Mouse (Mus musculus): Measurements from ENCODE around the gene Nxnl2. TPM values are rescaled to one million over a fixed set of nuclear protein-coding genes. Genes with fewer than 3 reads are reported as not detected.

The Nxnl2 gene
- polyA plus RNA-seq, 1 experiment from 2014 or later = 4.4 TPM

- Histone ChIP-seq H3K9me3 (ENCODE audit: control insufficient read depth, low read length) (no peaks in the 10 kb centered on the region), H3K27ac (replicated peaks; ENCODE audit: low read depth, low read length) (no peak overlapping the region), H3K36me3 (ENCODE audit: control insufficient read depth, insufficient read depth, low read length) (peaks cover 8% of the 10 kb centered on the region), H3K4me3 (ENCODE audit: low read depth, low read length) (no peak overlapping the region), H3K4me1 (ENCODE audit: control insufficient read depth, insufficient read depth, low read length) (peaks cover 9% of the 10 kb centered on the region), H3K9ac (ENCODE audit: low read length) (no peak overlapping the region), H3K27me3 (ENCODE audit: control insufficient read depth, insufficient read depth, low read length) (no peaks in the 10 kb centered on the region), H3K4me2 (ENCODE audit: low read depth, severe bottlenecking) (no peak overlapping the region)
- 63% methylated on average over 2 of the region's 2 CpGs for WGBS
- DNase-seq (ENCODE audit: low spot score) (no peak), ATAC-seq (ENCODE audit: insufficient number of reproducible peaks, low FRiP score, low TSS enrichment, low read depth) (no peak; the same call in 1 of the 2 replicates)
Measured at GRCm38 (mm10) chr13:51136996-51137701, 33.7 kb upstream of the Nxnl2 start.

DNA sequence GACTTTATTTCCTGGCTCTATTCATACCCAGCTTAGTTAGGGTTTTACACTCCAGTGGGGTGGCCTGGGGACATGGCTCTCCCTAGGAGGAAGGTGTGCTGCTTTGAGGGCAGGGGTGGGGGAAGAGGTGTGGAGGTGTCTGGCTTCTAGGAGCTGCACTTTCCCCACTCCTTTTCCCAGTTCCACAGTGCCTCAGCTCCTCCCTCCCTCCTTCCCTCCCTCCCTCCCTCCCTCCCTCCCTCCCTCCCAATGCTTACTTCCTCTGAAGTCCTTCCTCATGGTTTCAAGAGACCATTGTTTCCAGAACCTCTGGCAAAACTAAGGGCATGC is 33.2 kb upstream of the Nxnl2 start:
- H3K27me3 ChIP-seq (ENCODE audit: control insufficient read depth, insufficient read depth, low read length) = no peaks in the 10 kb centered on the region
- H3K4me3 ChIP-seq (ENCODE audit: low read depth, low read length) = no peak overlapping the region
- peak; percentile 37 for DNase-seq (ENCODE audit: low spot score)
- H3K9me3 ChIP-seq (ENCODE audit: control insufficient read depth, low read length) = no peaks in the 10 kb centered on the region
- no peak overlapping the region for H3K27ac ChIP-seq (replicated peaks; ENCODE audit: low read depth, low read length)
- H3K4me1 ChIP-seq (ENCODE audit: control insufficient read depth, insufficient read depth, low read length) = peaks cover 9% of the 10 kb centered on the region
- no peak; the same call in 1 of the 2 replicates for ATAC-seq (ENCODE audit: insufficient number of reproducible peaks, low FRiP score, low TSS enrichment, low read depth)
- H3K36me3 ChIP-seq (ENCODE audit: control insufficient read depth, insufficient read depth, low read length) = peaks cover 8% of the 10 kb centered on the region
- no peak overlapping the region for H3K9ac ChIP-seq (ENCODE audit: low read length)
- H3K4me2 ChIP-seq (ENCODE audit: low read depth, severe bottlenecking) = no peak overlapping the region

GRCm38 (mm10) chr13:51147106-51147505 is 23.7 kb upstream of the Nxnl2 start:
- Histone ChIP-seq H3K27me3 (ENCODE audit: control insufficient read depth, insufficient read depth, low read length) (no peaks in the 10 kb centered on the region), H3K9me3 (ENCODE audit: control insufficient read depth, low read length) (no peaks in the 10 kb centered on the region), H3K4me1 (ENCODE audit: control insufficient read depth, insufficient read depth, low read length) (no peaks in the 10 kb centered on the region), H3K9ac (ENCODE audit: low read length) (no peak overlapping the region), H3K27ac (replicated peaks; ENCODE audit: low read depth, low read length) (no peak overlapping the region), H3K4me3 (ENCODE audit: low read depth, low read length) (no peak overlapping the region), H3K36me3 (ENCODE audit: control insufficient read depth, insufficient read depth, low read length) (peaks cover 6% of the 10 kb centered on the region; the same call in 1 of the 2 replicates), H3K4me2 (ENCODE audit: low read depth, severe bottlenecking) (no peak overlapping the region)
- ATAC-seq (ENCODE audit: insufficient number of reproducible peaks, low FRiP score, low TSS enrichment, low read depth) (no peak), DNase-seq (ENCODE audit: low spot score) (no peak)
- 85% methylated on average over 1 of the region's 1 CpGs for WGBS

DNA sequence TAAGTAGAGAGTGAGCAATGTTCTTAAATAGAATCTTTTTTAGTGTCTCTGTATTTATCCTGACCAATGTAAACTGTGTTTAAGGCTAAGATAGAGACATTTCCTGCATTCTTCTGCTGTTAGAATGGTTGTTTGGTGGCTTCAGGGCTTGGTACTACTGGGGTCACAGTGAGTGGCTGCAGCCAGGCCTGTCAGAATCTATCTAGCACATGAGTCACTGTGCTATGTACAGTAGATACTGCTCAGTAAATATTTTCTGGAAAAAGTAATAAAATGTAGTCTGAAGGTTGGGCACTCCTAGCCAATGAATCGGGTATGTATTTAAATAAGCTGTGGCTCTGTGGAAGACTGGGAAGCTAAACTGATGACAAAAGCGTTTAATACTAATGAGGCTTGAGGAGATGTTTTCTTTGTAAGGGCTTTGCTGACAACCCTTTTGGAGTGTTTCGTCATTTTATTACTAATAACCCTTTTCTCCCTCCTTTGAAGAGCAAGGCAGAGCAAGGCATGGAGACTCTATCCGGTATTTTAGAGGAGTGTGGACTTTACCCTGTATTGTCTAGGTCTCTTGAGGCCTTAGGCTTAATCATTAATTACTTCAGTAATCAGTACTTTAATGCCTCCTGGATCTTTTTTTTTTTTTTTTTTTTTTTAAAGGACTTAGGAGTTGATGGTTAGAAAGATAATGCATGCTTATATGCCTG is 17.7 kb upstream of the Nxnl2 start:
- 95% methylated on average over 4 of the region's 4 CpGs for WGBS
- Histone ChIP-seq H3K27me3 (ENCODE audit: control insufficient read depth, insufficient read depth, low read length) (no peaks in the 10 kb centered on the region), H3K27ac (replicated peaks; ENCODE audit: low read depth, low read length) (no peak overlapping the region), H3K4me1 (ENCODE audit: control insufficient read depth, insufficient read depth, low read length) (no peaks in the 10 kb centered on the region), H3K9me3 (ENCODE audit: control insufficient read depth, low read length) (no peaks in the 10 kb centered on the region), H3K4me2 (ENCODE audit: low read depth, severe bottlenecking) (no peak overlapping the region), H3K9ac (ENCODE audit: low read length) (no peak overlapping the region), H3K4me3 (ENCODE audit: low read depth, low read length) (no peak overlapping the region), H3K36me3 (ENCODE audit: control insufficient read depth, insufficient read depth, low read length) (peaks cover 7% of the 10 kb centered on the region; the same call in 1 of the 2 replicates)
- DNase-seq (ENCODE audit: low spot score) (no peak), ATAC-seq (ENCODE audit: insufficient number of reproducible peaks, low FRiP score, low TSS enrichment, low read depth) (no peak)

DNA sequence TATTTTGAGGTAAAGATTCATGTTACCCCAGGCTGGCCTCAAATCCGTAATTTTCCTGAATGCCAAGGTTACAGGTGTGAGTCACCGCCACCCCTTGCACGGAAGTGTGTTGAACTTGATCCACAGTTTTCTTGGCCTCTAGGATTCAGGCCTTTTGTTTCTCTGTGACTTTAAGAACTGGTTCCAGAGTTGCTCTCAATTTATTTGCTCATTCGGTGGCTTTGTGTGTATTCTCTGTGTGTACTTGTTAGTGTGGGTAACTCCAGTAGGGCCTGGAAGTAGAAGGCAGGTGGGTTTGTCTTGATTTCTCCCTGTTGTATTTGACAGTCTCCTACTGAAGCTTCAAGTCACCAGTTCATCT is 17.2 kb upstream of the Nxnl2 start:
- H3K27ac ChIP-seq (replicated peaks; ENCODE audit: low read depth, low read length) = no peak overlapping the region
- H3K27me3 ChIP-seq (ENCODE audit: control insufficient read depth, insufficient read depth, low read length) = no peaks in the 10 kb centered on the region
- no peaks in the 10 kb centered on the region for H3K4me1 ChIP-seq (ENCODE audit: control insufficient read depth, insufficient read depth, low read length)
- H3K36me3 ChIP-seq (ENCODE audit: control insufficient read depth, insufficient read depth, low read length) = peaks cover 7% of the 10 kb centered on the region; the same call in 1 of the 2 replicates
- ATAC-seq (ENCODE audit: insufficient number of reproducible peaks, low FRiP score, low TSS enrichment, low read depth) (no peak), DNase-seq (ENCODE audit: low spot score) (no peak)
- H3K9ac ChIP-seq (ENCODE audit: low read length) = no peak overlapping the region
- 96% methylated on average over 4 of the region's 4 CpGs for WGBS
- no peak overlapping the region for H3K4me2 ChIP-seq (ENCODE audit: low read depth, severe bottlenecking)
- H3K9me3 ChIP-seq (ENCODE audit: control insufficient read depth, low read length) = no peaks in the 10 kb centered on the region
- no peak overlapping the region for H3K4me3 ChIP-seq (ENCODE audit: low read depth, low read length)

GRCm38 (mm10) chr13:51155178-51156013 is 15.4 kb upstream of the Nxnl2 start:
- no peak for ATAC-seq (ENCODE audit: insufficient number of reproducible peaks, low FRiP score, low TSS enrichment, low read depth)
- H3K9ac ChIP-seq (ENCODE audit: low read length) = no peak overlapping the region
- no peaks in the 10 kb centered on the region for H3K4me1 ChIP-seq (ENCODE audit: control insufficient read depth, insufficient read depth, low read length)
- H3K4me3 ChIP-seq (ENCODE audit: low read depth, low read length) = no peak overlapping the region
- WGBS = 92% methylated on average over 15 of the region's 15 CpGs
- no peak for DNase-seq (ENCODE audit: low spot score)
- 0 out of 2 replicates have a peak, but pooled peaks cover 2% of the 10 kb centered on the region for H3K9me3 ChIP-seq (ENCODE audit: control insufficient read depth, low read length)
- H3K27ac ChIP-seq (replicated peaks; ENCODE audit: low read depth, low read length) = no peak overlapping the region
- no peaks in the 10 kb centered on the region for H3K27me3 ChIP-seq (ENCODE audit: control insufficient read depth, insufficient read depth, low read length)
- no peak overlapping the region for H3K4me2 ChIP-seq (ENCODE audit: low read depth, severe bottlenecking)
- H3K36me3 ChIP-seq (ENCODE audit: control insufficient read depth, insufficient read depth, low read length) = peaks cover 7% of the 10 kb centered on the region; the same call in 1 of the 2 replicates

DNA sequence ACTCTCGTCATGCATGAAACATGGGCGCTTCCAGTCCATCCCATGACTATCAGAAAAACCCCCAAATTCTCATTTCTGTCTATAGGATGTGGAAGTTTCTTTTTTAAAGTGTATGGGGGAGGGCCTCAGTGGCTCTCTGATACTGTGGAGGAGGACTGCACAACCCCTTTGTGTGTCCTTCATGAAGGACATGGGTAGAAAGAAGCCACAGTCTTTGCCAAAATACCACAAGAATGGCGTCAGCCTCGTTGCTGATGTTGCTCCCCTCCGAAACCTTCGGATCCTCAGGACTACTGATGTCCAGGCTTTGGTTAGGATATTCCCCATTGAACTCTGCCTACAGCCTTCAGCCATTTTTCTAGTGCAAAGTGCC is 14.8 kb upstream of the Nxnl2 start:
- H3K27ac ChIP-seq (replicated peaks; ENCODE audit: low read depth, low read length) = no peak overlapping the region
- 0 out of 2 replicates have a peak, but pooled peaks cover 2% of the 10 kb centered on the region for H3K9me3 ChIP-seq (ENCODE audit: control insufficient read depth, low read length)
- no peak overlapping the region for H3K9ac ChIP-seq (ENCODE audit: low read length)
- ATAC-seq (ENCODE audit: insufficient number of reproducible peaks, low FRiP score, low TSS enrichment, low read depth) (no peak), DNase-seq (ENCODE audit: low spot score) (no peak)
- no peak overlapping the region for H3K4me3 ChIP-seq (ENCODE audit: low read depth, low read length)
- no peaks in the 10 kb centered on the region for H3K27me3 ChIP-seq (ENCODE audit: control insufficient read depth, insufficient read depth, low read length)
- no peaks in the 10 kb centered on the region for H3K4me1 ChIP-seq (ENCODE audit: control insufficient read depth, insufficient read depth, low read length)
- H3K36me3 ChIP-seq (ENCODE audit: control insufficient read depth, insufficient read depth, low read length) = peaks cover 7% of the 10 kb centered on the region; the same call in 1 of the 2 replicates
- H3K4me2 ChIP-seq (ENCODE audit: low read depth, severe bottlenecking) = no peak overlapping the region
- WGBS = 95% methylated on average over 6 of the region's 6 CpGs

DNA sequence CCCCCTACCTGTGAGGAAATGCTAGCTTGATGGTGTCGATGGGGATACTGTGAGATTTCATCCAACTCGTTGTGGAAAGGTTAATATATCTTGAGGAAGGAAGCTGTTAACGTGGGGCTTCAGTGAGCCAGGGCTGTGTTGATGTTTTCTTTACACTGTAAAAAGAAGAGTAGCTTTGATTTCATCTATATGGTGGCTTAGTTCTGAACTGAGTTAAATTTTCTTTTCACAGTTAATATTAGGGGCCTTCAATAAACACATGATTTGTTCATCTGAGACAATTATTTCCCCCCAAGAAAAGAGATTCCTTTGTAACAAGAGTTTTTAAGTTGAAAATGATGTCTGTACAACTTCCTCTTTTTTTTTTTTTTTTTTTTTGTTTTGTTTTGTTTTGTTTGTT is 13.5 kb upstream of the Nxnl2 start:
- Histone ChIP-seq H3K27ac (replicated peaks; ENCODE audit: low read depth, low read length) (no peak overlapping the region), H3K4me3 (ENCODE audit: low read depth, low read length) (no peak overlapping the region), H3K9ac (ENCODE audit: low read length) (no peak overlapping the region), H3K27me3 (ENCODE audit: control insufficient read depth, insufficient read depth, low read length) (no peaks in the 10 kb centered on the region), H3K4me2 (ENCODE audit: low read depth, severe bottlenecking) (no peak overlapping the region), H3K4me1 (ENCODE audit: control insufficient read depth, insufficient read depth, low read length) (no peaks in the 10 kb centered on the region), H3K36me3 (ENCODE audit: control insufficient read depth, insufficient read depth, low read length) (peaks cover 7% of the 10 kb centered on the region; the same call in 1 of the 2 replicates), H3K9me3 (ENCODE audit: control insufficient read depth, low read length) (0 out of 2 replicates have a peak, but pooled peaks cover 2% of the 10 kb centered on the region)
- WGBS = 82% methylated on average over 3 of the region's 3 CpGs
- ATAC-seq (ENCODE audit: insufficient number of reproducible peaks, low FRiP score, low TSS enrichment, low read depth) (no peak), DNase-seq (ENCODE audit: low spot score) (no peak)

Measured in limb, embryonic 11.5 days (tissue).